Mouse (Mus musculus) T-cell, adult 2 months (primary cell): ENCODE results near the gene Zfyve1.

ENCODE experiments used
- DNase-seq: peaks from one replicate; pipeline ENCODE4 v3.0.0; 2022; ENCODE audit warnings: low spot score

The Zfyve1 gene

GRCm38 (mm10) chr12:83580283-83580682 is 16.7 kb downstream of the Zfyve1 start:
- DNase-seq, result no peak

DNA sequence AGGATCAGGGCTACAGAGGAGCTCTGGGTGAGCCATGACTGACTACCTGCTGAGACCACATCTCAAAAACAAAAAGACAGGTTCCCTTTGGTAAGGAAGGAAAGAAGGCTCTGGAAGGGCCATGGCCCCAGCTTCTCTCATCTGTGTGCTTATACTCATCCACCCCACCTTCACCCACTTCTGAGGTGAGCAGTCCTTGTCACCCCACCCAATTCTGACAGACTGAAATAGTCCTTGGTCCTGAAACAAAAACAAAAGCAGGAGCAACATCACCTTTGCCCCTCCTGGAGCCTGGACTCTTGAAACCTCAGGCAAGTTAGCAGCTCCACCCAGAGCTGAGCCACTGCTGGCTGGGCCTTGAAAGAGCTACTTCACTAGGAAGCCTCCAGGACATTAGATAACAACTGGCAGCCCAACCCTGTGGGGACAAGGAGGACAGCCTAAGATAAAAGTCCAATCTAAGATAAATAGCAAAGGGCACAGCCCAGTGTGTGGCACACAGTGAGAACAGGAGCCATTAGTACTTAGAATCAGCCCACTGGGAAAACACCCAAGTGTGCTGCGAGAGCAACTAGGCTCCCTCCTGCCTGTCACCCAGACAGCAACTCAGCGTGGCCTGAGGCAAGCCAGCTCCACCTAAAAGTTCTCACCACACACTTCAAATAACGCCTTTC is 18.0 kb downstream of the Zfyve1 start:
- DNase-seq, result no peak

GRCm38 (mm10) chr12:83578356-83578755 is 18.7 kb downstream of the Zfyve1 start:
- no peak for DNase-seq

- no peak for DNase-seq
Measured at GRCm38 (mm10) chr12:83577445-83577844, 19.6 kb downstream of the Zfyve1 start.

DNA sequence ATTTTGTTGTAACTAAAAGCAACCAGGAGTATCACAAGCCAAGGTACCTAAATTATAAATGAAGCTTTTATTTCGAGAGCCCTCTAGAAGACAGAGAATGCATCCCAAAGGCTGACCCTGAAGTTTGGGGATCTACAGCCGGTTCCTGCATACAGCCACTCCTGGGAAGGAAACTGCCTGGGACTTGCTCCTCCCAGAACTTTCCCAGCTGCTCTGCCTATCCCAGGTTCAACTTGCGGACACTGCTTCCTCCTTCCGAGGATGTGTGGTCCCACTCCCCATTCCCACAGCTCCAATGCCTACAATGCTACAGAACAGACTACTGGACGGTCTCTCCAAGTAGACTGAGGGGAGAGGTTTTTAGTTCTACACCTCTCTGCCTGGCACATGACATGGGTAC is 24.3 kb downstream of the Zfyve1 start:
- no peak for DNase-seq

DNA sequence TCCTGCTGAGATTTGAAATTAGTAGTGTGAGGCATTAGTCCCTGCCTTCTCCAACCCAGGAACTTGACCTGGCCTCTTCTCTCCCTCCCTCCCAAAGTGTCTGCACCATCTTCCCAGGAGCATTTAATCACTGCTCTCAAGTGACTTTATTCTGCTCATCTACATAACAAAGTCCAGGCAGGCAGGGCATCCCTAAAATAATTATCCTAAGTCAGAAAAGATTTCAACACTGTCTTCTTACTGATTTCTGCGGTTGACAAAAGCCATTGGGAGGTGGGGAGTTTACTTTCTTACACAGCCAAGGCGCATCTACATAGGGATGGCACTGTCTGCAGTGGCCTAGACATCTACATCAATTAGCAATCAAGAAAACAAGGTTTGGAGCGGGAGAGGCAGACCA is 27.2 kb downstream of the Zfyve1 start:
- DNase-seq, result no peak

- no peak for DNase-seq
Measured at GRCm38 (mm10) chr12:83562589-83562988, 34.4 kb downstream of the Zfyve1 start.

DNA sequence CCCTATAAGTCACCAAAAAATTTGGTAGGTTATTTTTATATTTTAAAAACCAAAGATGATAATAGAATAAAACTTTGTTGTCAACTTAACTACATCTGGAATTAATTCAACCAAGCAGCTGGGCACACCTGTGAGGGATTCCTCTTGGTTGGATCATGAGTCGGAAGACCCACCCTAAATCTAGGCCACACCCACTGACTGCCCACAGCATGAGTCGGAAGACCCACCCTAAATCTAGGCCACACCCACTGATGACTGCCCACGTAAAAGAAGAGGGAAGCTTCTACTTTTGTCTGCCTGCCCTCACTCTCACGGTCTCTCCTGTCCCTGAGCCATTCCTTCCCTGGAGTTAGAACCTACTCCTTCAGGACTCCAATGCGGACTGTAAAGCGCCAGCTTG is 36.8 kb downstream of the Zfyve1 start:
- no peak for DNase-seq

DNA sequence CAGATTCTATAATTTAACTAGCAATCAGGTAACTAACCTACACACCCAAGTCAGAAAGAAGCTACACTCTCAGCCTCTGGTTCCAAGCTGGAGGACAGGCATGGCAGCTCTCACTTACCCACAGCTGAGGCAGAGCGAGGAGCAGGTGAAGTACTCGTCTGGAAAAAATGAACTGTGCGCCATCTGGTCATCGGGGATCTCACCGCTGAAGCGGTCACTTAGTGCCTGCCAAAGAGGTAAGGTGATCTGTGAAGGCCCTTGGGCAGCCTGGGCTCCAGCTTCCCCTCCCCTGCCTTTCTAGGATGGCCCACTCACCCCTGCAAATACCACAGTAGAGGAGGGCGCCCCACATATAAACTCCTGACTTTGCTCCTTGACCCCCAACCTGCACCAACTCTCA is 38.5 kb downstream of the Zfyve1 start:
- no peak for DNase-seq

- DNase-seq, result no peak
Measured at GRCm38 (mm10) chr12:83555605-83556004, 41.4 kb downstream of the Zfyve1 start.

GRCm38 (mm10) chr12:83553816-83554215 is 43.2 kb downstream of the Zfyve1 start:
- DNase-seq, result no peak

DNA sequence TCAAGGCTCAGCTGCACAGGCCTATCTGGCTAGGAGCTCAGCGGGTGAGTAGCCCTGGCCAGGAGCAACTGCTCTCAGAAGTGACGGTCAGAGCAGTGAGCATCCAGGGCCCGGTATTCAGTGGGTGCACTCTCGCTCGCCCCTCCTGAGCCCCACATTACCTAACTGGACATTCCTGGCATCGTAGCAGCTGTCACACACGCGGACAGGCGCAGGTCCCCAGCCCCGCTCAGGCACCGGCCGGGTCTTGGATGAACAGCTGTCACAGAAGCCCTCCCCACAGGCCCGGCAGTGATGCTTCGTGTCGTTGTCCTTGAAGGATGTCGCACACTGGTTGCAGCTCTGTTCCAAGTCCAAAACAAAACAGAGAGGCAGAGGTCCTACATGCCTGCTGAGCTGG is 45.7 kb downstream of the Zfyve1 start:
- no peak for DNase-seq

DNA sequence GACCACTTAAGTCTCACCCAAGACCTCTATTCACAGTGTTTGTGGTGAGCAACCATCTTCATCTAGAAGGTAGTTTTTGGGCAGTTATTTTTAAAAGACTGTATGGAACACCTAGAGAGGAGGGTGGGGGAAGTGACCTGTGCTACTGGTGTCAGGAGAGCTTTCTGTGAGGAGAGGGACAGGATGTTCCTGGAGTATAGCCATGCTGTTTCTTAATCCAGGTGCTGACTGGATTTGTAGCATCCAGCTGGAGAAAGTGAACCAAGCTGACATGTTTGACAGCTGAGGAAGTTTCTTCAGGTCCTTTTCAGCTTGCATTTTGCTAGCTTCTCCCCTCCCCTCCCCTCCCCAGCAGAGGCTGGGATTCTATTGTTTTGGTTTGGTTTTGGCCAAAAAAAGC is 52.2 kb downstream of the Zfyve1 start:
- DNase-seq, result no peak

DNA sequence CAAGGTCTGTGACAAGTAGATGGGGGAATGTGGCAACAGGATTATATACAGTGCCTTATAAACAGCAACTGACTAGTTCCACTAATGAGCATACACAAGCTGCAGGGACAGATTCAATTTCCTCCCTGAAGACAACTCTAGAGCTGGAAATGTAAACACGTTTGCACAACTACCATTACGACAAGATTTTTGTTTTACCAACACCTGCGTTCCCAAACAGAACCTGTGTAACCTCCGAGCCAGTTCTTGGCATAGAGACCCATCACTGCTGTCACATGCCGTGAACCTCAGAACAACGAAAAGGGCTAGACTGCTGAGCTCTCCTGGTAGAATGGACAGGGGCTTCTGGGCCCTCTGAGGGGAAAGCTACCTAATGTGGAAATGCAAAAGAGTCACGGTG is 53.0 kb downstream of the Zfyve1 start:
- DNase-seq, result no peak

GRCm38 (mm10) chr12:83536039-83536438 is 61.0 kb downstream of the Zfyve1 start:
- DNase-seq, result no peak

- DNase-seq, result no peak
Measured at GRCm38 (mm10) chr12:83535428-83535827, 61.6 kb downstream of the Zfyve1 start.

DNA sequence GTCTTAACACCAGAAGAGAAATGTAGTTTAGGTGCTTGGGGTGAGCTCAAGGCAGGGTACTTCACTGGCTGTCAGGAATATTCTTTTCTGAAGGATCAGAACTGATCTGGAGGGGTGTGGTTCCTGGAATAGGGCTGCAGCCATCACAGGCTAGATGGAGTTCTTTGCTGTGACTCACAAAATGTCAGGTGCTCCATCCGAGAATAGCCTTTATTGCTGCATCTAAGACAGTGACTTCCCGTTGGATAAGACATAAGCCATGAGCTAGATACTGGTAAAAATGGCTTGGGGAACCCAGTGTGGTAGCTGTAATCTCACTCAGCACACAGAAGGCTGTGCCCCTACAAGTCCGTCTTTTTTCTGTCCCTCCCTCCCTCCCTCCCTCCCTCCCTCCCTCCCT is 62.8 kb downstream of the Zfyve1 start:
- DNase-seq, result no peak

GRCm38 (mm10) chr12:83532966-83533365 is 64.1 kb downstream of the Zfyve1 start:
- DNase-seq, result no peak

GRCm38 (mm10) chr12:83531992-83532391 is 65.0 kb downstream of the Zfyve1 start:
- no peak for DNase-seq

DNA sequence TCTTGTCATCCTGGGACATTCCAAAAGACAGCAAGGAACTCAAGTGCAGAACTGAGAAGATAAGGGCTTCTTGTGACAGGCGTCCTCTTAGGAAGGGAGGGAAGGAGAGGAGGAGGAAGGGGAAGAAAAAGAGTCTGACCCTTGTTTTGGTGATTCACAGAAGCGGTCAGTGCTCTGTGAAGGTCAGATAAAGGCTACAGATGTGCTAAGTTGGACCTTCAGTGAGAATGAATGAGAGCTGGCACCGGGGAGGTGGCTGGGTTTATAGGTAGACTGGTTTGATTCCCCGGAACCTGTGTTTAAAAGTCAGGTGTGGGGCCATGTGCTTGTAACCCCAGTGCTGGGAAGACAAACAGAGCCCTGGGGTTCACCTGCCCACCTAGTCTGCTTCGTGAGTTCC is 68.4 kb downstream of the Zfyve1 start:
- no peak for DNase-seq

GRCm38 (mm10) chr12:83527816-83528215 is 69.2 kb downstream of the Zfyve1 start:
- no peak for DNase-seq

DNA sequence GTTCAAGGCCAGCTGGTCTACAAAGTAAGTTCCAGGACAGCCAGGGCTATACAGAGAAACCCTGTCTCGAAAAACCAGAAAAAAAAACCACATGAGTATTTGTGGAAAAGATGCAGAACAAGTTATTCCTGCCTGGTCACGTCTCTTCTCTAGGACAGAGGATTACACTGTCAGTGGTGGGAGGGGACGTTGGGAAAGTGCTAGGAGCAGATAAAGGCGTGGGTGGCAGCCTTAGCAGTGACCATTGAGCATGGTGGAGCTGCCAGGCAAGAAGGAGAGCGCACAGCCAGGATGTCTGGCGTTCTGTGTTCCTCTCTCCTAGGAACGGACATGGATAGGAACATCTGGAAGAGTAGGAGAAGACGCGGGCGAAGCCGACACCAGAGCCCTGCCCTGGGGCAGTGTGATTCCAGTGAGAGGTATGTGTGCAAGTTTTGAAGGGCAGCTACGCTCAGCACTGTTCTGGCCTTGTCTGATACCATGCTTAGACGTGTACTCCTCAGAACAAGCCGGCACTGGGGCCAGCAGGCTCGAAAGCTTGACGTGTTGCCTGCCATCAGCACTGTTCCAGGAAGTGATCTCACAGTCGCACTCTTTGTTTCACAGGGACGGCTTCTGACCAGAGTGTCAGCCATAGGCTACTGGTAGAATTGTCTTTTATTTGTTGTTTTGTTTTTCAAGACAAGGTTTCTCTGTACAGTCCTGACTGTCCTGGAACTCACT is 71.0 kb downstream of the Zfyve1 start:
- DNase-seq, result no peak

DNA sequence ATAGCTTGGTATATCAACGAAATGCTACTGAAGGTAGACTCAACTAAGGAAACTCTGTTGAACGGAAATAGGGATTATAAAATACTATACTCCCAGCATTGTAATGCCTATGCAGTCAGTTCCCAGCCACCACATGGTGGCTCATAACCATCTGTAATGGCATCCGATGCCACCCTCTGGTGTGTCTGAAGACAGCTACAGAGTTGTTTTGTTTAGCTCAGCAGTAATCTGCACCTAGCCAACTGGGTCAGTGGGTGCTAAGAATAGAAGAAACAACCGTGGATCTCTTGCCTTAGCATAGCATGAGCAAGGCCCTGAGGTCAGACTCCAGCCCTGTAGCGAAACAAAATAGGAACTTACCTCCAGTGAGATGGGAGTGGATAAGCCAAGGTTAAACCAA is 72.7 kb downstream of the Zfyve1 start:
- no peak for DNase-seq

DNA sequence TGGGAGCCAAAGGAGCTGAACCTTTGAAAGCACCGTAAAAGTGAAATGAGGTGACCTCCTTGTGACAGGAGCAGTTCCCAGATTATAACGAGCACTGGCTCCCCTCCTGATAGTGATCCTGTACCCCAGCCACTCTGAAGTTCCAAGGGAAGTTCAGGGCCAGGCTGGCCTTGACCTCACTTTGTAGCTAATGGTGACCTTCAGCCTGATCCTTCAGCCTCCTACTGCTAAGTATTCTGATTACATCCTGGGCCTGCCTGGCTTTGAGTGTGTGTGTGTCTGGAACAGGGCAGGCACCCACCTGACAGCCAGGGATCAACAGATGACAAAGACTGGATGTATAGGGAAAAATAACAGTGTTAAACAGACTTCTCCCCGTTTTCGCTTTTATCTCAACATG is 73.1 kb downstream of the Zfyve1 start:
- DNase-seq, result no peak
